Mouse (Mus musculus): Measurements from ENCODE around the gene Sox9.

The Sox9 gene

DNA sequence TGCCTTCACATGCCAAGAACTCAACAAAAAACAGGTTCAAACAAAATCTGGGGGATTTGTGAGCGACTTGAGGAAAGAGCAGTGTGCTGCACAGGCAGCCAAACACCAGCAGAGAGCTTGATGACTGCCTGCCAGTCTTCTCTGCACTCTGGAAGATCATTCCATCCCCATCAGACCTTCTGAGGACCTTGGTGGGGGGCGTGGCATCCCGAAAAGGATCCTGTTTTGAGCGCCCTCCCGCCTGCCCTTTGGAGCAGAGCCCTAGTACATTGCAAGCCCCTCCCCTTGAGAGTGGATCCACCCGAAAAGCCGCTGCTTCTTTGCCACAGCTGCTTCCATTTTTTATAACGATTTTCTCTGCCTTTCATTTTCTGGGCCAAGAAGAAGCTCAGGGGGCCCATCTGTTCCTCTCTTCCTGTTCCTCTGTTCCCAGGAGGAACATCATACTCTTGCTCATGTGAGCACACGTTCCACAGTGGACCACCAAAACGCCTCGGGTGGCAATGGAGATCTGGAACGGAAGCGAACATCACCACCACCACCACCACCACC lies 16.9 kb downstream of the Sox9 start:
- no peak for DNase-seq (ENCODE audit: low spot score)

DNA sequence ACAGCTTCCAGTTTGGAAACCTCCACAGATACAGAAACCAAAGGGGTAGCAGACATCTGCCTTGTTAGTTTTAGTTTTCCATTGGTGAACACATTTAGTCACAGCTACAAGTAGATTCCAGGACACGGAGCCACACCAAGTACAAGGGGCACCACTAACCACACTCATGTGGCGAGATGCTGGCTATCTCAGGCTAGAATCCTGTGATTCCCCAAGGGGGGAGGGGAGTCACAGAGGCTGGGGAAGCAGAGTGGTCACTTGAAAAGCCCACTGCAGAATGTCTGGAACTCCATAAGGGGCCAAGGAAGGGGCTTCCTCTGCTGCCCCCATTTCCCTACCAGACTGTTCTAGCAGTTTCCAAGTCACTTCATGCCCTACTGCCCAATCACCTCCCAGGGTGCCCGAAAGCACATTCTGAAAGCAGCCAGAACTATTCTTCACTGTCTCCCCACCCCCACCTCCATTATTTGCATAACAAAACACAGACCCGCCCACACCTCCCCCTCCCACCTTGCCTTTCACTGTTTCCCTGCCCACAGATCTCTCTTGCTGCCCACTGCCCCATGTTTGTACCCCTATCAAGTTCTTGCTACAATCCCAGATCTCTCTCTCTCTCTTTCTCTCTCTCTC lies 19.3 kb downstream of the Sox9 start:
- no peak for DNase-seq (ENCODE audit: low spot score)

DNA sequence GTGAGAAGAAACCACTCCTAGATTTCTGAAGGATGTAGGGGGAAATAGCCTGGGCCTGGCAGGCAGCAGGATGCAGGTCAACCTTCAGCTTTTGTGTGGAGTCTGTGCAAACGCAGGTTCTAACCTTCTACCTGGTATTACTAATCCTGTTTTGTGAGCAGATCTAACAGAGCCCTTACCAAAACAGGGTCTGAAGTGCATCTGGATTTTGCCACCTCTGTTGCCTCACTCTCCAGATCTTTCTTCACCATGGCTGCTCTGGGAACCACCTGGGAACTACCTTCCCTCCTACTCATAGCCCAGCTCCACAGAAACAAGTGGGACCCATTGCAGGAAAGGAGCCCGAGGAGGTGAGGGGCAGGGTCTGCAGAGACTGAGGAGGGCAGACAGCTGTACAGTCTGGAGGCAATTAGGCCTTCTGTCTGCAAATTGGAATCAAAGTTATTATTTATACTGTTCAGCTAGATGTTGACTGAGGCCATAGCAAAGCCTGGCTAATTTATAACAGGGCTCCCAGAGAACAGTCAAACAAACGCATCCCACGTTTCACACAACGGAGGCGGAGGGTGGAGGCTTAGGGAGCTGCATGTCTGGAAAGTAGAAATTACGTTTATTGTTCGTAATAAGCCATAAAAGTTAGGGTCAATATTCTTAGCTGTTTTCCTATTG lies 25.9 kb downstream of the Sox9 start:
- DNase-seq (ENCODE audit: low spot score): no peak

DNA sequence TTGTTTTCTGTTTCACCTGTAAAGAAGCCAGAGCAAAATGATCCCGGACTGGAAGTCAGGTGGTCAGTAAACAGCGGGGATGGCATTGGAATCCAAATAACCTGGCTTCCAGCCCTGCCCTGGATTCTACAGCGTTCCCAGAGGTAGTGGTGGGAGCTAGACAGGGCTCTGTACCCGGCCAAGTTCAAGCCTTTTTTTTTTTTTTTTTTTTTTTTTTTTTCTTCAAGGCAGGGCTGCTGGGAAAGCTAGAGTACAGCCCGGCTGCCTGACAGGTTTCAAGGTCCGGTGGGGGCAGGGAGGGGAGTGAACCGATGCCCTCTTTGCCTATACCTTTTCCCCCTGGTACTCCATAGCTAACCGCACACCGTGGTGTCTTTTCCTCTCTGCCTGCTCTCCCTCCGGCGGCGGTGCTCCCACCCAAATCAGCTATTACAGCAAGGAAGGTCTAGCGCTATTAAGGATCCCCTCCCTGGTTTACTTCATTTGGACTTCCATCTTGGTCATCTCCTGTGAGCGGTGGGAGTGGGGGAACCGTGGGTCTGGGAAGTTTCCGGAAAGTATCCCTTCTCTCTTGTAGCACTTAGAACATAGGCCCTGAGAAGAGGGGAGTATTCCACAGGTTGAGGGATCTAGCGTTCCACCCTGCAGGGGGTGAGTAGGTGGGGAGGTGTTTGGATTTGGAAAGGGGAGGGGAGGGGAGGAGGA lies 28.6 kb downstream of the Sox9 start:
- no peak for DNase-seq (ENCODE audit: low spot score)

DNA sequence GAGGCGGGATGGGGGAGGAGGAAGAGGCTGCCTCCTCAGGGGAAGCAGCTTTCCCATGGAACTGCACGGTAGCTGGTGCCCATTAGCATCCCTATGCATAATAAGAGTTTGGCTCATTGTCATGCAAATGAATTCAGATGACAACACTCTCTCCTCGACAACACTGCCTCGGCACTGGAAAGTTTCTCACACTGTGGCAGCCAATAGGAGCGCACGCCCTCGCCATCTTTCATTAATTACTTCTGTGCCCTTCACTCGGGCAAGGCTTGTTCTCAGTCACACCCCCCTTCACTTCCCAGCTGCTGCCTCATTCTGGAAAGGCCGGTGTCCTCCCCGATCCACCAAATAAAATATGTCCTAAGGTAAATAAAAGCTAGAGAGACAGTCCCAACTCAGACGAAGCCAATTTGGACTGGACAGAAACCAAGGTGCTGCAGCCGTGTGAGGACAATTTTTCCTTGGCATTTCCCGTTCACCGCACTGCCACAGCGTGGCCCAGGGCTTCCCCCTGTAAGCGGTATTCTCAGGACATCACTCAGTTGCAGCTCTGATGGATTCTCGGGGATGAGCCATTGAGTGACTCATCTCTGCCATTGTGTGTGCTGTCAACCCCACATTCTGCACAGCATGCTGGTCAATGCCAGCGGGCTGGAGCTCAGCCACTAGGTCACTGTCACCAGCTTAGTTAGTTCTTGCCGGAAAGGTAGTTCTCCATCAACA lies 29.3 kb downstream of the Sox9 start:
- DNase-seq (ENCODE audit: low spot score): no peak

DNA sequence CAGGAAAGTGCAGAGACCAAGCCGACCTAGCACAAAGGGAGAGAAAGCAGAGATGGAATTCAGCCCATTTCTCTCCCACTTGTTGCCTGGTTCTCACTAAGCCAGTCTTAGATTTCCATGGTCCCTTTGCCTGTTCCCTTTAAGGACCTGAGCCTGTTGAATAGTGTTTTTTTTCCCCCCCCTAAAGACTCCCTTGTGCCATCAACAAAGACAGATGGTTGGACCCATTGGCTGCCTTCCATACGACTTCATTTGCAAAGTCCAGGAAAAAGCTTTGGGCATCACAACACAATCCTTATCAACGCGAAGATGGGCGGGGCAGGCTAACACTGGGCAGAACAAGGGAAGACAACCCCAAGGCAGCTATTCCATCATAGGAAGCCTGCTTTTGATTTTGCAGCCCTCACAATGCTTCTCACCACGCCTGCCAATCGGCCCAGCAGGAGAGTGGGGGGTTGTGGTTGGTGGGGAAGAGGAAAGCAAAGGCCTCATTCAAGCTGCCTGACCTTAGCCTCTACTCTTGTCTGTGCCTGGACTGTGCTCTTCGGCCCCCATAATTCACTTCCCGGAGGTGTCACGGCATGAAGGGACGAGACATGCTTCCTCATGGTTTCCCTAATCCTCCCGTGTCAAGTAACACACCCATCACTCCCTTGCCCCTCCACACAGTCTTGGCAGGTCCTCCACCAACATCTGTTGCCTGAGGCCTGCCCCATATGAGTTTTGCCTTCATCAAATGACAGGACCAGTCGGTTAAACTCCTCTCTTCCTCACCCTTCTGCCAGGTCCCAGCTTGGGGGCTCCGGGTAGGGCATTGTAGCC lies 36.0 kb downstream of the Sox9 start:
- no peak for DNase-seq (ENCODE audit: low spot score)

DNA sequence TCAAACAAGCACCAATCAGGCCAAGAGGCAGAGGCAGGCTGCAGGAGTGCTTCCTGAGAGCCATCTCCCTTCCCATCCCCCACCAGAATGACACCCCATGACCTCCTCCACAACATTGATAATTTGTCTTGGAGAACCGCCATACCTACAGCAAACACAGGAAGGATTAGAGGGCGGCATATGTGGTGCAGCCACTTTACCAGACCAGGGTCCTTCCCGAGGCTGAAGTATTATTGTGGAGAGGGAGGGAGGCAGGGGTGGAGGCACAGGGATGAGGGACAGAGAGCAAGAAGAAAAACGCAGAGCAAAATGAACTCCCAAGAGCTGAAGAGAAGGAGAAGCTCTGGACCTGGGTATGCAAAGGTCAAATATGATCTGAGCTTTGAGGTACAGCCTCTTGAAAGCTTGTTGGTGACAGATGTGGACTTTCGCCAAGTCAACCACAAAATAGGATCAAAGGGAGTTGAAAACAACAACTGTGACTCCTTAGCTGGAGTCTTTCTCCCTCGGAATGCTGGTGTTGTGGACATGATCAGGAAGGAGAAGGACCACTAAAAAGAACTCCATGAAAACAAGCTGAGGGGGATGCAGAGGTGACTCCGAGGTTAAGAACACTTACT lies 36.7 kb downstream of the Sox9 start:
- DNase-seq (ENCODE audit: low spot score): no peak

DNA sequence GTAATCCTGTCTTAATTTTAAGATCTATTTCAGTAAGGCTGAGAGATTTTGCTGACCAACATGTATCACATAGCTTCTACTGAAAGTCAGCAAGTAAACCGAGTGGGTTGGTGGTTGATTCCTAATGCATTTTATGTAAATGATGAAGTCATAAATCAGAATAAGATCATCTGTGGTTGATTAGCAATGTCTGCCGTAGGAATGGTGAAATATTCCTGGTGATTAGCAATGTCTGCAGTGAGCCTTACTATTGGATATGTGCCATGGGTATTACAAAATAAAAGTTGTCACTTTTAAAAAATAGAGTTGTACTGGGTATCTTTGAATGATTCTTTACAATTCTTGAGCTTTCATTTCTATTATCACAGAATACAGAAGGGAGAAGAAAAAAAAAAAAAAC lies 39.5 kb downstream of the Sox9 start:
- no peak for DNase-seq (ENCODE audit: low spot score)

DNA sequence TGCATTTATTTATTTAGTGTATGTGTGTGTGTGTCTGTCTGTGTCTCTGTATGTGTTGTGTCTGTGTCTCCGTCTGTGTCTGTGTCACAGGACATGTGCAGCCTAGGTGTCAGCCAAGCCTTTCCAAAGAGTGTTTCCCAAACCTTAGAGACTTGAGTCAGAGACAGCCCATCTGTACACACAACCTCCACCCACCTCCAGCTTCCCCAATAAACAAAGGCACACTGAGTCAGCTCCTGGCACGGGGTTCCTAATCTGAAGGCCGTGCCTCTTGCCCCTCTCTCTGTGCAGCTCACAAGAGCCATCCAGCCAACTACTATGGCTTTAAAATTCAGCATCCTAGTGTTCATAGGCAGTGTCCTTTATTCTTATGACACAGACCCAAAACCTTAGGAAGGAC lies 42.1 kb downstream of the Sox9 start:
- DNase-seq (ENCODE audit: low spot score): no peak

DNA sequence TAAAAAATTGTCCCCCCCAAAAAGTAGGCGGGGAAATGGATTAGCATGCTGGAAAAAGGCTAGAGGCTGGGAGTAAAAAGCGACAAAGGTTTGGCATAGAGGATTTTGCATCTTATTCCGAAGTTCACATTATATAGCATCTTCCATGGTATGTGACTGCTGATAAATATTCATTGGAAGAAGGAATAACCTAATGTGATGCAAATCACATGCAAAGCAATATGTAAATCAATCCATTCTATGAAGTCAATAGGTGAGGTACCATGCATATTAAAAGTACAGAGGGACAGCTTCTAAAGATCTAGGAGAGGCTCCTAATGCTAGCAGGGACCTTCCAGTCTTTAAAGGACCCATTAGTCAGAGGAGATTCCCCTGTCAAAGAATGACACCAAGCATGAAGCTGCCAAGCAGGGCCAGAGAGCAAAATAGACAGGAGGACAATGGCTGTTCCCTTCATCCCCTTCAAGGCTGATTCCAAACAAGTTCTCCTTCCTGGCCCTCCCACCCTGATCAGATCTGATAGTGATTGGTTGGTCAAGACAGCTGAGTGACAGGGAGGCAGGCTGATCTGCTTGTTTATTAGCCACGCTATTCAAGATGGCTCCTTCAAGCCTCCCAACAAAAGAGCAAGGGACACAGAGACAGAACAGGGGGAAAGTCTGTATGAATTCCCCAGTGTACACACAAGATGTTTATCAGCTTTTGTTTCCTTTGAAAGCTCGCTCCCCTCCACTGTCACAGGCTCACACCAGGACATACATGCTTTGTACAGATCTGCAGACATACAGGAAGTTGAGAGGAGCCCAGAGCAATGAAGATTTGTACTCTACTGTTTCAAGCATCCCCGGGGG lies 44.4 kb downstream of the Sox9 start:
- DNase-seq (ENCODE audit: low spot score): no peak

DNA sequence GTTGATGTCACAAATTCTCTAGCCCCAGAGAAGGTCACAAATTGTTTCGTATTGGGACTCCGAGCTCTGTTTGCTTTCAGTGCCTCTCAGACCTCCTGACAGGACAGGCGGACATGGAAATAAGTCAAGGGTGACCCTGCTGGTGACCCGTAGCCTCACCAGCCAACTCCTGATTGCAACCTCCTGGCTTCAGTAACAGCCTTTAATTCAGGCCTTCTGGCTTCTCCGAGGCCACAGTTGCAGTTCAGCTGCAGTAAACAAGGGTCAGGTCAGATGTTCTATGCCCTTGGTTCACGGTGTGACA lies 45.0 kb downstream of the Sox9 start:
- no peak for DNase-seq (ENCODE audit: low spot score)

DNA sequence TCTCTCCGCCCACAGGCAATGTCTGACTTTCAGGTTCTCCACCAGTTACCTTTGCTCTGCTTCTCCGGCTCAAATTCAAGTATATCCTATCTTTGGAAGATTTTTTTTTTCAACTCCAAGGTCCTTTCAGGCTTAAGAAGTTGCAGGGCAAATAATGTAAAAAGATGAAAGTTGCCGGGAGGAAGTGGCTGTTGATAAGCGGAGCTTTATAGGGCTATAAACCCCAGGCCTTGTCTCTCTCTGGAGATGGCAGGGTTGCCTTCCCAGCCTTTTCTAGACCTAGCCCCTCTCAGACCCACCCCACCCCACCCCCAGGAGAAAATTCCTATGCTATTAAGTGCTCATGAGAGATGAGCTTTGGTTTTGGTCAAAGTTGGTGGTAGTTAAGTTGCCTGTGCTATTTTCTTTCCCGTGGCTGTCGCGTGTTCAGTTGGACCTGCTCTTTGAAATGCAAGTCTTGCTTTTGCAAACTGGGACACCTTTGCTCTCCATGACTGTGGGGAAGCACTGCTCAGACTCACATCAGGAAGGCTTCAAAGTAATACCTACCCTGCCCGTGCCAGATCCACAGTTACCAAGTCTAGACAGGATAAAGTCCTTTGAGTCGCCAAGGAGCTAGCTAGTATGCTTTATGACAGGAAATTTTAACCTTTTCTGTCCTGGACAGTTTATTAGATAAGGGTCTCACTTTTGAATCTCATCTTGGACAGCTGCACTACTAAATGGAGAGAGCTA lies 46.7 kb downstream of the Sox9 start:
- no peak for DNase-seq (ENCODE audit: low spot score)

DNA sequence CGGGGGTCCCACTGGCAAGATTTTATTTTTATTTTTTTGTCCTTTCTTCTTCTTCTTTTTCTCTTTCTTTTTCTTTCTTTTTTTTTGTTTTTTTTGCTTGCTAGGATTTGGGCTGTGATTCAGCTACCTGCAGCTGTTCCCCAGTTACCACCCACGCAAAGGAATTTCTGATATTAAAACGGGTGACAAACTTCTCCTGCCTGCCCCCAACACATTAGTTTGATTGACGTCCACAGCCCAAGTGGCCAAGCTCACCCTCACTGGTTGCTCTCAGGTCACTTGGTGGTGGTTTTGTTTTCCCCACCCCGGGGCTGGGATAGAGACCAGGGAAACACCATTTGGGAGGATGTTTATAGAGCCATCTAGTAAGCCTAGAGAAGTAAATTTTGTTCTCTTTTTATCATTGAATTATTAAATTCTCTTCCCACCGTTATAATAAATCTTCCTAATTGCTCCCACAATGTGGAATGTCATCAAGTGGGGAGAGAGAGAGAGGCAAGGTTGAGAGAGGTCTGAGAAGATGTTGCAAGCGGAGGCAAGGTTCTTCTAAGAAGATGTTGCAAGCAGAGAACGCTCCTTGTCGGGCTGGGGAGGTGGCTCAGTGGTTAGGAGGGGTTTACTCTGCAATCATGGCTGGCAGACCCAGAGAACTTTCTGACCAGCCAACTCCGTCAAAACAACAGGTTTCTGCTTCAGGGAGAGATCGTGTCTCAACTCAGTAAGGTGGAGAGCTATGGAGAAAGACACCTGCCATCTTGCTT lies 52.4 kb downstream of the Sox9 start:
- DNase-seq (ENCODE audit: low spot score): no peak

DNA sequence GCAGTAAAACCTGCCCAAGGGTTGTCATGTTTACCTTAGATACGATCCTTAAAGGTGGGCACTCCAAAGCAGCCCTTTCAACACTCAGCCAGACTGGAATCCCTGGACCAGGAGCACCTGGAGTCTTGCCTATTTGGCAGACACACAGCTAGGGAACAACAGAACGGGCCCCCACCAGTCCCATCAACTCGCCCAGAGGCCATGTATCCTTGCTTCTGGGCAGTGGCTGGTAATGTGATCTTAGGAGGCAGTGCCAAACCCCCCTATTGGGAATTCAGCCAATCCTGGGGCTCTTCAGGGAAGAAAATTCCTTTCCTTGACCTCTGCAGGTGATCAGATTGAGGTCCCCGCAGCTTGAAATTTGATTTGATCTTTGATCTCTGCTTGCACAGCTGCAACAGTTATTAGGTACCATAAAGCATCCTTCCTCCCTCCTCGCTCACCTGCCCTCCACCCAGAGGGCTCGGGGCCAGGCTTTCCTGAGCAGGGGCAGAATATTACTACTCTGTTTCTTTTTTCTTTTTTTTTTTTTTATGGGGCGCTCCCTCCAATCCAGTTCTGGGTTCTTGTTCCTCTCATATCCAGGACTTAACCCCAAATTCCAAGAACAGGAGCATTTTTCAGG lies 53.6 kb downstream of the Sox9 start:
- DNase-seq (ENCODE audit: low spot score): peak; percentile 4
